Mouse (Mus musculus) cerebellum, adult 2 months (tissue): ENCODE measurements at regions not wholly inside any gene's neighbourhood (a gene's known extent, or its start where the extent isn't known, plus 50 kb on each side); places are given as distances from the start of the nearest gene placed in this dataset.

Experiments used
- DNase-seq, 2 experiments: peaks; one replicate each; pipeline ENCODE4 v3.0.0; 2021
- H3K27ac ChIP-seq: fragments of 200-500 bp; 2 replicates; pipeline ENCODE4 v1.5.1; 2012; ENCODE audit warnings: low read length, control low read depth, inconsistent platforms; ENCODE audit not compliant: insufficient read depth
- H3K27me3 ChIP-seq: fragments of 200-500 bp; 2 replicates; pipeline ENCODE4 v1.6.1; 2012; ENCODE audit warnings: inconsistent platforms, mild to moderate bottlenecking, low read length, moderate library complexity; ENCODE audit not compliant: control insufficient read depth, insufficient read depth
- H3K4me1 ChIP-seq: fragments of 200-500 bp; 2 replicates; pipeline ENCODE4 v1.6.1; 2011; ENCODE audit warnings: low read length; ENCODE audit not compliant: control insufficient read depth, insufficient read depth
- H3K4me3 ChIP-seq: fragments of 200-500 bp; replicated peaks from 2 replicates; pipeline ENCODE3; 2011; ENCODE audit warnings: mild to moderate bottlenecking, low read depth, low read length, control low read depth; ENCODE audit not compliant: insufficient read depth
- CTCF ChIP-seq: fragments of 200-500 bp; IDR thresholded peaks from 2 replicates; pipeline ENCODE4 v1.5.1; 2011; ENCODE audit warnings: low read depth, mild to moderate bottlenecking, control low read depth, low read length, moderate library complexity, borderline replicate concordance; ENCODE audit not compliant: insufficient read depth
- POLR2A ChIP-seq: fragments of 200-500 bp; IDR thresholded peaks from 2 replicates; pipeline ENCODE4 v1.6.1; 2011; ENCODE audit warnings: low read length, control low read depth, borderline replicate concordance; ENCODE audit not compliant: insufficient read depth
- WGBS: fragments of 180-500 bp; shearing (Covaris S2); methylation state at CpG from one replicate; pipeline ENCODE4 v1.1.7; 2018; 5-methylcytosine and 5-hydroxymethylcytosine counted together

DNA sequence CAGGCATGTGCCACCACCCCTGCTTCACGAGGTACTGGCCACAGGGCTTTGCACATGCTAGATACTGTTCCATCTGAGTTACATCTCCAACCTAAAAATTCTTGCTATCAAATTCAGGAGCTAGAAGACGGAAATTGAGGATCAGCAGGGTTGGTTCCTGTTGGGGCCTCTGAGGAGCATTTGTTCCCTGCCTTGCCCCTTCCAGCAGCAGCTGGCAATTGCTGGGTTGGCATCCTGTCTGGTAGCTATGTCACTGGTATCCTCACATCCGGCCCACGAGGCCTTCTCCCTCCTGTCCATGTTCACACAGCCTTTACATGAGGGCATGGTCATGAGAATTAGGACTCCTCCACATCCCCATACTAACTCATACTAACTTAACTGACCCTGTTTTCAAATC lies 64.0 kb upstream of the Galnt15 start:
- Histone ChIP-seq H3K4me1 (peaks cover 8% of the 10 kb centered on the region; the same call in 1 of the 2 replicates), H3K27me3 (no peaks in the 10 kb centered on the region), H3K4me3 (no peak overlapping the region), H3K27ac (no peak overlapping the region)
- DNase-seq, result no peak
- TF ChIP-seq POLR2A, result no peak
- no peak for TF ChIP-seq CTCF
- WGBS, result 64% methylated on average over 4 of the region's 4 CpGs

DNA sequence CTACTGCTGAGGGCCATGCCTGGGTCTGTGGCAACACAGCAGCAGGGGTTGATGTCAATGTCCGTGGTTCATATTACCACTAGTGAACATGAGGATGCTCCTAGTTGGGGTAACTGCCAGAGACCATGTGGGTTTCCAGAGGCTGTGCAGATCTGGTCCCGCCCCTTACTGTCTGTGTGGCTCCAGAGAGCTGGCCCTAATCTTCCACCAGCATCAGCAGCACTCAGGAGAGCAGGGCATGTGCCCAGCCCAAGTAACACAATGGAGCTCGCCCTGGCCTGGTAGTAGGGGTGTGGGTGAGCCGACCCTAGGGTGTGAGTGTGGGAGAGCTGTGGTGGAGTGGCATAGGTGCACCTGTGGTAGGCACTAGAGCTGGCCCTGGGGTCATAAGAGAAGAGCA lies 59.3 kb upstream of the Galnt15 start:
- H3K4me3 ChIP-seq, result no peak overlapping the region
- 86% methylated on average over 4 of the region's 4 CpGs for WGBS
- TF ChIP-seq CTCF, result no peak
- TF ChIP-seq POLR2A, result no peak
- no peak for DNase-seq
- H3K4me1 ChIP-seq, result peaks cover 14% of the 10 kb centered on the region
- no peaks in the 10 kb centered on the region for H3K27me3 ChIP-seq
- no peak overlapping the region for H3K27ac ChIP-seq

DNA sequence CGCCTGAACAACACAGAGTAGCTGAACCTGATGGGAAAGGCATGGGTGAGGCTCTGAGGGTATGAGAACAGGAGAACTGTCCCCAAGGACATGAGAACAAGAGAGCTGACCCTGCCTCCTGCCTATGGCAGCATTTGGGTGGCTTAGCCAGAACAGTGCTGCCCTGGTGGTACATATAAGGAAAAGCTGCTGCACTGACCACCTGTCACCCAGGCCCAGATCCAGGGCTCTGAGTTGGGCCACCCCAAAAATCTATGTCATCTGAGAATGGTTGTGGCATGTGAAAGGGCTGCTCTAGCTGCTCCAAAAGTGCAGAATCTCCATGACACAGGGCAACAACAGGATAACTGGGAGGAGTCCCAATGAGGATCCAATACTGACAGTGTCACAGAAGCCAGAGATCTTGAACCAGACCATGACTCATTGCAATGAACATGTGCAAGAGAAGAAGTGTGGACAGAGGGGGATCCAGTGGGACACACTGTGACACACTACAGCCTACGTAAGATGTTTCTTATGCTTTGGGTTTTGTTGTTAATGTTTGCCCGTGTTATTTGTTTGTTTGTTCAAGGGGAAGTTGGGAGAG lies 58.5 kb upstream of the Galnt15 start:
- WGBS, result 91% methylated on average over 3 of the region's 3 CpGs
- peaks cover 14% of the 10 kb centered on the region for H3K4me1 ChIP-seq
- no peak overlapping the region for H3K4me3 ChIP-seq
- H3K27ac ChIP-seq, result no peak overlapping the region
- no peak for TF ChIP-seq CTCF
- TF ChIP-seq POLR2A, result no peak
- H3K27me3 ChIP-seq, result no peaks in the 10 kb centered on the region
- peak; percentile 32 to 37 for DNase-seq

DNA sequence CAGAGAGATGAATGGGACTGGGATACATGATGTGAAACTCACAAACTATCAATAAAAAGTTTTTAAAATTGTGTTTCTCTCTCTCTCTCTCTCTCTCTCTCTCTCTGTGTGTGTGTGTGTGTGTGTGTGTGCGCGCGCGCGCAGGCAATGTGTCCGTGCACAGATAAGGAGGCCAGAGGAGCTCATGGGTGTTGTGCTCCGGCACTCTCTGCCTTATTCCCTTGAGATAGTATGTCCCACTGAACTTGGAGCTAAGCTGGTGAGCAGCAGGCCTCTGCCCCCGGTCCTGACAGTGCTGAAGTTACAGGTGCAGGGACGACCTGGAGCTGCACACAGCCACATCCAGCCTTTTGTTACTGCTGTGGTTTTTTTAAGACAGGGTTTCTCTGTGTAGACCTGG lies 57.9 kb upstream of the Galnt15 start:
- TF ChIP-seq CTCF (no peak), POLR2A (no peak)
- Histone ChIP-seq H3K27me3 (no peaks in the 10 kb centered on the region), H3K4me3 (no peak overlapping the region), H3K27ac (no peak overlapping the region), H3K4me1 (peaks cover 14% of the 10 kb centered on the region)
- 96% methylated on average over 9 of the region's 9 CpGs for WGBS
- no peak for DNase-seq

DNA sequence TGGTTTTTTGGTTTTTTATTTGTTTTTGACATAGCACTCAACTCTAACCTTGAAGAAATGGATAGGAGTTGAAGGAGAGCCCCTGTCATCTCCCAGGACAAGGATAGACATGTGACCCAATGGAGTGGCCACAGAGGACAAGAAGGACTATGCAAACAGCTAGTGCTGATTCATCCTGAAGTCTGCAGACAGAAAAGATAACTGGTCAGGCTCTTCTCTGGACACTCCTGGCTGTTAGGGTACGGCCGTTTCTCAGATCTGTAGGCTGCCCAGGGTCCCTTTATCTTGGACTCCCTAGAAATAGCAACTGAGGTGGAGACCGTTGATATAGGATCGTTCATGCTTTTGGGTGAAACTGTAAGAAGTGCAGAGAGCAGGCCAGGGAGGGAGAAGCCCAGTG lies 55.1 kb upstream of the Galnt15 start:
- Histone ChIP-seq H3K27ac (no peak overlapping the region), H3K27me3 (no peaks in the 10 kb centered on the region), H3K4me3 (no peak overlapping the region), H3K4me1 (peaks cover 14% of the 10 kb centered on the region)
- TF ChIP-seq POLR2A, result no peak
- TF ChIP-seq CTCF, result no peak
- no peak for DNase-seq
- WGBS, result 94% methylated on average over 4 of the region's 4 CpGs

DNA sequence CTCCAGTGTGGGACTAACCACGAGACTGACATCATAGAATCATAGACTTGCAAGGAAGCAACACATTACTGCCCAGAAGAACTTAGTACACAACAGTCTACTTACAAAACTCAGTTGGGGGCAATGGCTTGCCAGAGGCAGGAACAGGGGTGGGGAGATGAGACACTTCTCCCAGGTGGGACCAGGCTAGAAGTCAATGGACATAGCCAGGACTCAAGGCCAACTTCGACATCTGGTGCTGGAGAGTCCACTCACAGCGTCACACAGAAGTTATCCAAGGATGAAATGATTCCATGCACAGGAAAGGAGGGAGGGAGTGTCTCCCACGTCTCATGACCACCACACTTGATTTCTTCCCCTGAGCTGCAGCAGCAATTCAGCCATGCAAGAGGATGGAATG lies 50.6 kb upstream of the Galnt15 start:
- H3K4me3 ChIP-seq, result no peak overlapping the region
- no peaks in the 10 kb centered on the region for H3K4me1 ChIP-seq
- no peak for DNase-seq
- no peaks in the 10 kb centered on the region for H3K27me3 ChIP-seq
- TF ChIP-seq CTCF (no peak), POLR2A (no peak)
- WGBS, result 68% methylated on average over 4 of the region's 4 CpGs
- no peak overlapping the region for H3K27ac ChIP-seq

DNA sequence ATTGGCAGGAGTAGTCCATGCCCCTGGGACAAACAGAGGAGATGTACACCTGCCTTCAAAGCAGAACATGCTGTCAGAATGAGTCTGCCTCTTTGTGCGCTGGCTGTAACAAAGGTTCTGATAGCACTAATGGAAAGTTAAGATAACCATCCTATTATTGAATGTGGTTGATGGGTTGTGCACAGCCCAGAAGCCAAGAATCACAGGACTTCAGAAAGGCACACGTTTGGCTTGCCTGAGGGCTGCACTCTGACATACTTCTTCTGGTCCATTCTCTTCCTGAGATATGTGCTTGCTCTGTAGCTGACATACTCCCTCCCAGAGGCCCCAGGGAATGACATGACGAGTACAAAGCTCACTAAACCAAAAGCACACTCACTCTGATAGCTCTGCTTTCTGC lies 50.1 kb upstream of the Galnt15 start:
- Histone ChIP-seq H3K4me3 (no peak overlapping the region), H3K27ac (no peak overlapping the region), H3K27me3 (no peaks in the 10 kb centered on the region), H3K4me1 (no peaks in the 10 kb centered on the region)
- WGBS, result 71% methylated on average over 3 of the region's 3 CpGs
- no peak for TF ChIP-seq POLR2A
- no peak for TF ChIP-seq CTCF
- no peak for DNase-seq
